Mouse (Mus musculus) small intestine, adult 2 months (tissue): ENCODE results near the gene Cst12. TPM values are rescaled to one million over a fixed set of nuclear protein-coding genes. Genes with fewer than 3 reads are reported as not detected.
"Not testable (repeated sequence)": the region's sequence is repeated elsewhere in the genome, so short reads cannot be mapped to it uniquely, and the experiment has no call there.

ENCODE experiments used
- H3K27ac ChIP-seq: fragments of 200-500 bp; 2 replicates; pipeline ENCODE4 v1.5.1; 2012; ENCODE audit warnings: low read depth, low read length, control low read depth, inconsistent platforms; ENCODE audit not compliant: insufficient read depth
- H3K27me3 ChIP-seq: fragments of 200-500 bp; 2 replicates; pipeline ENCODE4 v1.6.1; 2012; ENCODE audit warnings: mild to moderate bottlenecking, moderate library complexity, low read length, inconsistent platforms; ENCODE audit not compliant: control insufficient read depth, insufficient read depth
- H3K36me3 ChIP-seq: fragments of 200-500 bp; 2 replicates; pipeline ENCODE4 v1.6.1; 2012; ENCODE audit warnings: mild to moderate bottlenecking, low read length, control low read depth, inconsistent platforms; ENCODE audit not compliant: control insufficient read depth, insufficient read depth
- H3K4me1 ChIP-seq: fragments of 200-500 bp; 2 replicates; pipeline ENCODE4 v1.6.1; 2012; ENCODE audit warnings: low read length, inconsistent platforms, mixed read lengths; ENCODE audit not compliant: control insufficient read depth, insufficient read depth, insufficient read length
- H3K4me3 ChIP-seq: fragments of 200-500 bp; 2 replicates; pipeline ENCODE4 v1.5.1; 2012; ENCODE audit warnings: low read depth, mild to moderate bottlenecking, control low read depth, inconsistent platforms, low read length, moderate library complexity
- CTCF ChIP-seq: fragments of 200-500 bp; IDR thresholded peaks from 2 replicates; pipeline ENCODE4 v1.5.1; 2012; ENCODE audit warnings: low read depth, mild to moderate bottlenecking, control low read depth, inconsistent platforms, low read length, moderate library complexity, mixed read lengths; ENCODE audit not compliant: insufficient replicate concordance, insufficient read length; ENCODE audit errors: extremely low read depth
- POLR2A ChIP-seq: fragments of 200-500 bp; IDR thresholded peaks from 2 replicates; pipeline ENCODE4 v1.6.1; 2012; ENCODE audit warnings: low read depth, mild to moderate bottlenecking, control low read depth, inconsistent platforms, low read length, moderate library complexity
- WGBS: fragments of 180-500 bp; shearing (Covaris S2); methylation state at CpG from one replicate; pipeline ENCODE4 v1.1.7; 2018; 5-methylcytosine and 5-hydroxymethylcytosine counted together
- polyA plus RNA-seq: library from polyadenylated mRNA; depleted of rRNA; stranded (reverse); fragments of >200 nt; gene quantifications from 2 replicates; pipeline ENCODE4 v1.2.3, GENCODE M21; 2012

Gene Cst12
- polyA plus RNA-seq, 1 experiment: not detected

DNA sequence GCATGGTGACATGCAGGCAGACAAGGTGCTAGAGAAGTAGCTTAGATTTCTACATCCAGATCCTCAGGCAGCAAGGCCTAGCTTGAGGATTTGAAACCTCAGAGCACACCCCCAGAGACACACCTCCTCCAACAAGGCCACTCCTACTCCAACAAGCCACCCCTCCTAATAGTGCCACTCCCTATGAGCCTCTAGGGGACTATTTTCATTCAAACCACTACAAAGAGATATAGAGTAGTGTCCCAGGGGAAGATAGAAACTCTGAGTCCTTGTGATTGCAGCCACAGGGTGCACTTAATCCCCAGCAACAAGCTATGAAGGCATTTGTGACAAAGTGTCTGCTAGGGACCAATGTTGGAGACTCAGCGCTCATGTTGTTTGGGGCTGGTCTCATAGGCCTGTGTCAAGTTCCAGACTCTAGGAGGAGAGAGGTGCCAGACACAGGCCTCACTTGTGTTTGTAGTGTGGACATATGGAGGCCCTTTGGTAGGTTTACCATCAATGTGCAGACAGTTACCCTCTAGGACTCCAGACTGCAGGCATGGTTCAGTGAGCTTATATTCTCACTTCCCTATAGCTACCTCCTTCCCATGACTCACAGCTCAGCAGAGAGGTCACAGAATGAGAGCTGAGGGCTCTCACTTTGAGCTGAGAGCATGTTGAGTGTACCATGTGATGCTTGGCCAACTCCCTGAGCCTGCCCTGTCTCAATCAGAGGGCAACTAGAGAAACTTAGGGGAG, 25.3 kb upstream of the Cst12 start:
- Histone ChIP-seq H3K27ac (no peak overlapping the region), H3K4me3 (no peak overlapping the region), H3K36me3 (no peaks in the 10 kb centered on the region), H3K27me3 (no peaks in the 10 kb centered on the region), H3K4me1 (no peaks in the 10 kb centered on the region)
- TF ChIP-seq CTCF: no peak
- no peak for TF ChIP-seq POLR2A
- 97% methylated on average over 1 of the region's 1 CpGs for WGBS

DNA sequence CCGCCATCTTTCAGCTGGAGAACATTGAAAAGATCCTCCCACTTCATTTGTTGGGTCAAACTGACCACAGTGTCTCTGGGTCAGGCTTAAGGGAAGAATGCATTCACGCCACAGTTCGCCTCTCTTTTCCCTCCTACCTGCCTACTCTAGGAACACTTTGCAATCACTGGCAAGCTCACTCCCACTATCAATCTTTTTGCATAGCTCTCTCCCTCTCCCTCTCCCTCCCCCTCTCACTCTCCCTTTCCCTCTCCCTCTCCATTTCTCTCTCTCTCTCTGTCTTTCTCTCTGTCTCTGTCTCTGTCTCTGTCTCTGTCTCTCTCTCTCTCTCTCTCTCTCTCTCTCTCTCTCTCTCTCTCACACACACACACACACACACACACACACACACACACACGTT, 17.8 kb upstream of the Cst12 start, which contains the start of gene Cst11:
Cst11 (minus strand) TSS at position 101 of the 400 bp plus-strand sequence.
- not testable (repeated sequence) for H3K36me3 ChIP-seq, H3K4me3 ChIP-seq, H3K27me3 ChIP-seq, H3K27ac ChIP-seq, H3K4me1 ChIP-seq
- WGBS: 80% methylated on average over 4 of the region's 4 CpGs

GRCm38 (mm10) chr2:148781709-148782108, 7.5 kb upstream of the Cst12 start, which contains the start of gene 8030411F24Rik:
TSS of gene 8030411F24Rik (plus strand) at chr2:148782009.
- Histone ChIP-seq H3K4me3 (no peak within 1 kb of the TSS), H3K27ac (no peak within 1 kb of the TSS), H3K36me3 (no peaks in the 10 kb centered on the region), H3K4me1 (no peaks in the 10 kb centered on the region), H3K27me3 (no peaks in the 10 kb centered on the region)
- 8% methylated on average over 1 of the region's 1 CpGs for WGBS
- TF ChIP-seq POLR2A: no peak
- TF ChIP-seq CTCF: no peak

GRCm38 (mm10) chr2:148798485-148798884, 9.3 kb downstream of the Cst12 start, which contains the start of gene Cst8:
TSS of gene Cst8 (plus strand) at chr2:148798785.
- no peaks in the 10 kb centered on the region for H3K36me3 ChIP-seq
- H3K4me3 ChIP-seq: no peak within 1 kb of the TSS
- 77% methylated on average over 1 of the region's 1 CpGs for WGBS
- no peaks in the 10 kb centered on the region for H3K4me1 ChIP-seq
- TF ChIP-seq POLR2A (no peak), CTCF (no peak)
- H3K27me3 ChIP-seq: no peaks in the 10 kb centered on the region
- no peak within 1 kb of the TSS for H3K27ac ChIP-seq

DNA sequence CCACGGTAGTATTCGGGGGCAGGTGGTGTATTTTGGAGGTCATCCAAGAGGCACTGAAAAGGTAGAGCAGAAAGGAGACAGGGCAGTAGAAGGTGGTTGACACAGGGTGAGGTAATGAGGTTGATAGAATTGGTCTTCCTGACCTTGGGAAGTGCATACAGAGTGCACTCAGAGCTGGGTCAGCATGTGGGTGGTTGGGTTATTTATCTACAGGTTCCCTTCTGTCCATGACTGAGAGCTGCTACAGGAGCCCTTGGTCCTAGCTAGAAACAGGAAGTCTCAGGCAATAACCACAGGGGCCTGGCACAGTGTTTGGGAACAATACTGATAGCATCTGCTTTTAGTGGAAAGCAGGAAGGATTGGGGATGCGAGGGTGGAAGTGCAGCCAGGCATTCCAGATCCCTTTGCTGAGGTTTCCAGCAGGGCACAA, 12.3 kb downstream of the Cst12 start:
- H3K27me3 ChIP-seq: no peaks in the 10 kb centered on the region
- no peak overlapping the region for H3K4me3 ChIP-seq
- 24% methylated on average over 3 of the region's 3 CpGs for WGBS
- TF ChIP-seq CTCF (no peak), POLR2A (no peak)
- no peaks in the 10 kb centered on the region for H3K36me3 ChIP-seq
- H3K27ac ChIP-seq: no peak overlapping the region
- H3K4me1 ChIP-seq: no peaks in the 10 kb centered on the region

DNA sequence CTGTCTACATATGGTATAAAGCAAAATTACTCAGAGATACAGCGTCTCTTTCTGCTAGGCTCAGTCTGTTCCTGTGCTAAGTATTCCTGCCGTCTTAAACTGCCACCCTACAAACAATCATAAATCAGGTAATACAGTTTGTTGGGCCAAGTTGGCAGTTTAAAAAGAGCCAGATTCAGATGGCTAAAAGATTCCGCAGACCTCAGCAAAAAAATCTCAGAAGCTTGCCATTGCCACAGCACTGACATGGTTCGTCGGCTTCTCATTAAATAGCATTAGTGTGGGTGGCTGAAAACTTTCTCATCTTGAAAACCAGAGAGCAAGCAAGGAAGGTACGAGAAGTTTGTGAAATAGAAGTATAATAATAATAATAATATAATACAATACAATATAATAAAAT, 17.5 kb downstream of the Cst12 start:
- WGBS: 63% methylated on average over 6 of the region's 6 CpGs
- Histone ChIP-seq H3K36me3 (no peaks in the 10 kb centered on the region), H3K27ac (no peak overlapping the region), H3K27me3 (no peaks in the 10 kb centered on the region), H3K4me3 (no peak overlapping the region), H3K4me1 (no peaks in the 10 kb centered on the region)
- TF ChIP-seq POLR2A (no peak), CTCF (no peak)

DNA sequence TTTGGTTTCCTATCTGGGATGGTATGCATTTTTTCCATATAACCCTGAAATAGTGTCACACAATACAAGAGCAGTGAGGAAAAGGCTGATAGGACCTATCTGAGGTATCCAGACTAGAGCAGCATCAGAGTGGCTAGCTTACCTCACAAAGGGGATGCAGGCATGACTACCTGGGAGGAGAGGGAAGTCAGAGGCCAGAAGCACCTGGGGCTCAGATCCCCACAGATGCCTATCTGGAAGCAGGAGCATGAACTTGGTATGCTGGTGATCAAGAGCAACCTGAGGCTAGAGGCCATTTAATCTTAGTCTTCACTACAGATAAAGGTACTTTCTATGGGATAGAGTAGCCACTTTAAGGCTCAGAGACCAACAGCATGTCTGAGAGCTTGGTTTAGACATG, 30.7 kb downstream of the Cst12 start, which contains the start of gene Cst13:
Cst13 (plus strand) TSS at position 173 of the 400 bp plus-strand sequence.
- no peak within 1 kb of the TSS for H3K4me3 ChIP-seq
- no peaks in the 10 kb centered on the region for H3K36me3 ChIP-seq
- H3K27me3 ChIP-seq: no peaks in the 10 kb centered on the region
- no peak for TF ChIP-seq POLR2A
- TF ChIP-seq CTCF: no peak
- no peaks in the 10 kb centered on the region for H3K4me1 ChIP-seq
- H3K27ac ChIP-seq: no peak within 1 kb of the TSS
